Mouse (Mus musculus): Measurements from ENCODE around the gene Smyd3. TPM values are rescaled to one million over a fixed set of nuclear protein-coding genes. Genes with fewer than 3 reads are reported as not detected.

Gene Smyd3
- polyA plus RNA-seq, 1 experiment from 2014 or later: 11.3 TPM

DNA sequence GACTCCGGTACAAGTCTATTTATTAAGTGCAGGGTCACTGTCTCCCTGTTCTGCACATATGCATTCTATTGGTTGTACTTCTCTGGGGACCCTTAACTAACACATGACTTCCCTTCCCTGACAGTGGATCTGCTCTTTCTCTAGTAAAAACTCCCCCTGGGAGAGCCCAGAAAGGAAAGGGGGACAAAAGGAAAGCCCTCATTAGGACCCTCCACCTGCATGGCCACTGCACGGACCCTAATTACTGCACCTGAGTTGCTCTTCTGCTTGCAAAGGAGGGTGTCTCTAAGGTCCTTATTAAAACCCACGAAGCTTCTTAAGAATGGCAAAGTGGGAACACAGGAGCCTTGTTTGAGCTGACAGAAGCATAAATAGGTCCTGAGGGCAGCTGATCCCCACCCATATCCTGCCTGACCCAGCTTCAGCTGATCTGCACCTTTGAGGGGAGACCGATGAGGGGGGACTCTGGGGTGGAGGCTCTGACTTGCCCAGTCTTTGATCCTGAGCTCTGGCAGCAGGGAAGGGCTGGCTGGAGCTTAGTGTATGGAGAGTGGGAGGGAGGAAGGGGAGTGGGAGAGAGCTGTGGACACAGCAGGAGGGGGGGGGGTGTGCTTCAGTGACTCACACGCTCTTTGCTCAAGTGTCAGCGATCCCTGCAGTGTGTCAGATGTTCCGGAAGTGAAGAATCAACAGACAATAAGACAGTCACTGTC is 575.4 kb downstream of the Smyd3 start:
- Histone ChIP-seq H3K9me3 (ENCODE audit: control insufficient read depth, low read length) (no peaks in the 10 kb centered on the region), H3K4me1 (ENCODE audit: control insufficient read depth in 2 of 2, insufficient read depth in 2 of 2, low read length in 2 of 2) (peaks cover 9 to 13% of the 10 kb centered on the region in 2 experiments), H3K9ac (ENCODE audit: low read length) (no peak overlapping the region), H3K27me3 (ENCODE audit: control insufficient read depth, insufficient read depth, low read length) (no peaks in the 10 kb centered on the region), H3K4me2 (ENCODE audit: low read length) (no peak overlapping the region), H3K4me3 (ENCODE audit: control insufficient read depth in 1 of 2, insufficient read depth in 1 of 2, low read depth in 1 of 2, low read length in 2 of 2) (no peak overlapping the region), H3K27ac (replicated peaks in 1 of 2; ENCODE audit: control insufficient read depth in 1 of 2, insufficient read depth in 1 of 2, low read depth in 2 of 2, low read length in 2 of 2) (no peak overlapping the region), H3K36me3 (ENCODE audit: control insufficient read depth, insufficient read depth, low read length) (0 out of 2 replicates have a peak, but pooled peaks cover 3% of the 10 kb centered on the region)
- no peak for ATAC-seq (ENCODE audit: insufficient number of reproducible peaks, insufficient read depth, low FRiP score, low read depth)
- 42% methylated on average over 7 of the region's 7 CpGs for WGBS

DNA sequence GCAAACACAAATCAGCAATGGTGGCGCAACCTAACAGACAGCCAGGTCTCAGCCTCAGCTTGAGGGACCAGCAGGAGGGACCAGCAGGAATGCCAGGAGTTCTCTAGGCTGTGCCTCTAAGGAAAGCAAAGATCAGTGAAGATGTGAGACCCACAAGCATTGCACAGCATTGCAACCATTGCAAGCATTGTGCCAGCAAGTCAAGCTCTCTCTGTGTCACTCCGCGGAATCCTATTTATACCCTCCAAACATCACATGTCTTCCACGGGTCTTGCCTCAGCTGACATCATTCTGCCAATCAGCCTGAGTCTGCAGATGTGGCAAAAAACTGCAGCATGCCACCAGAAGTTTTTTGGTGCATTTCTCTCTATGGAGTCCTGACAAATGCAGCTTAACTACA is 577.5 kb downstream of the Smyd3 start:
- Histone ChIP-seq H3K9ac (ENCODE audit: low read length) (no peak overlapping the region), H3K4me2 (ENCODE audit: low read length) (no peak overlapping the region), H3K4me1 (ENCODE audit: control insufficient read depth in 2 of 2, insufficient read depth in 2 of 2, low read length in 2 of 2) (peaks cover 13 to 15% of the 10 kb centered on the region in 2 experiments), H3K27me3 (ENCODE audit: control insufficient read depth, insufficient read depth, low read length) (no peaks in the 10 kb centered on the region), H3K9me3 (ENCODE audit: control insufficient read depth, low read length) (no peaks in the 10 kb centered on the region), H3K36me3 (ENCODE audit: control insufficient read depth, insufficient read depth, low read length) (0 out of 2 replicates have a peak, but pooled peaks cover 4% of the 10 kb centered on the region), H3K4me3 (ENCODE audit: control insufficient read depth in 1 of 2, insufficient read depth in 1 of 2, low read depth in 1 of 2, low read length in 2 of 2) (no peak overlapping the region), H3K27ac (replicated peaks in 1 of 2; ENCODE audit: control insufficient read depth in 1 of 2, insufficient read depth in 1 of 2, low read depth in 2 of 2, low read length in 2 of 2) (no peak overlapping the region)
- ATAC-seq (ENCODE audit: insufficient number of reproducible peaks, insufficient read depth, low FRiP score, low read depth): no peak
- 61% methylated on average over 4 of the region's 4 CpGs for WGBS

- H3K4me3 ChIP-seq (ENCODE audit: control insufficient read depth in 1 of 2, insufficient read depth in 1 of 2, low read depth in 1 of 2, low read length in 2 of 2): no peak overlapping the region
- H3K4me1 ChIP-seq (ENCODE audit: control insufficient read depth in 2 of 2, insufficient read depth in 2 of 2, low read length in 2 of 2): peaks cover 11 to 13% of the 10 kb centered on the region in 2 experiments
- peaks cover 20% of the 10 kb centered on the region for H3K36me3 ChIP-seq (ENCODE audit: control insufficient read depth, insufficient read depth, low read length)
- ATAC-seq (ENCODE audit: insufficient number of reproducible peaks, insufficient read depth, low FRiP score, low read depth): no peak
- no peak overlapping the region for H3K27ac ChIP-seq (replicated peaks in 1 of 2; ENCODE audit: control insufficient read depth in 1 of 2, insufficient read depth in 1 of 2, low read depth in 2 of 2, low read length in 2 of 2)
- H3K9ac ChIP-seq (ENCODE audit: low read length): no peak overlapping the region
- H3K9me3 ChIP-seq (ENCODE audit: control insufficient read depth, low read length): no peaks in the 10 kb centered on the region
- H3K27me3 ChIP-seq (ENCODE audit: control insufficient read depth, insufficient read depth, low read length): no peaks in the 10 kb centered on the region
- 91% methylated on average over 2 of the region's 2 CpGs for WGBS
- H3K4me2 ChIP-seq (ENCODE audit: low read length): no peak overlapping the region
These were observed 580.9 kb downstream of the Smyd3 start for GRCm38 (mm10) chr1:178936976-178937375.

DNA sequence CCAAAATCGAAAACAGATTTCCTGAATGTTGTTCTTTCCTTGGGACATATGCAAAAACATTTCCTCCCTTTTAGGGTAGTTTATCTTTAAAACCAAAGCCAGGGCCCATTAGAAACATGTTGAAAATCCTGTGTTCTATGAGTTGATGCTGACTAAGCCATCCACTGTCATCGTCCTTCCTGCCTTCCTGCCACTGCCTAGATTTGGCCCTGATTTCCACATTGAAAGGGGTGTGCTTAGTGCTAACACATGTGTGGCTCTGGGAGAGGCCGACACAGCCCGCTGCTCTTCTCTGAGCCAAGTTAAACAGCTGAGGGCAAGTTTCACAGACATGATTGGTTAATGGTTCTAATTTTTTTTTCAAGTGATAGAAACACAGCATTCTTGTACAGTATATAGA is 581.4 kb downstream of the Smyd3 start:
- Histone ChIP-seq H3K27me3 (ENCODE audit: control insufficient read depth, insufficient read depth, low read length) (no peaks in the 10 kb centered on the region), H3K4me3 (ENCODE audit: control insufficient read depth in 1 of 2, insufficient read depth in 1 of 2, low read depth in 1 of 2, low read length in 2 of 2) (no peak overlapping the region), H3K9me3 (ENCODE audit: control insufficient read depth, low read length) (no peaks in the 10 kb centered on the region), H3K27ac (replicated peaks in 1 of 2; ENCODE audit: control insufficient read depth in 1 of 2, insufficient read depth in 1 of 2, low read depth in 2 of 2, low read length in 2 of 2) (no peak overlapping the region), H3K4me2 (ENCODE audit: low read length) (no peak overlapping the region), H3K36me3 (ENCODE audit: control insufficient read depth, insufficient read depth, low read length) (peaks cover 24% of the 10 kb centered on the region), H3K9ac (ENCODE audit: low read length) (no peak overlapping the region), H3K4me1 (ENCODE audit: control insufficient read depth in 2 of 2, insufficient read depth in 2 of 2, low read length in 2 of 2) (peaks cover 9 to 10% of the 10 kb centered on the region in 2 experiments)
- WGBS: 56% methylated on average over 4 of the region's 4 CpGs
- no peak for ATAC-seq (ENCODE audit: insufficient number of reproducible peaks, insufficient read depth, low FRiP score, low read depth)

DNA sequence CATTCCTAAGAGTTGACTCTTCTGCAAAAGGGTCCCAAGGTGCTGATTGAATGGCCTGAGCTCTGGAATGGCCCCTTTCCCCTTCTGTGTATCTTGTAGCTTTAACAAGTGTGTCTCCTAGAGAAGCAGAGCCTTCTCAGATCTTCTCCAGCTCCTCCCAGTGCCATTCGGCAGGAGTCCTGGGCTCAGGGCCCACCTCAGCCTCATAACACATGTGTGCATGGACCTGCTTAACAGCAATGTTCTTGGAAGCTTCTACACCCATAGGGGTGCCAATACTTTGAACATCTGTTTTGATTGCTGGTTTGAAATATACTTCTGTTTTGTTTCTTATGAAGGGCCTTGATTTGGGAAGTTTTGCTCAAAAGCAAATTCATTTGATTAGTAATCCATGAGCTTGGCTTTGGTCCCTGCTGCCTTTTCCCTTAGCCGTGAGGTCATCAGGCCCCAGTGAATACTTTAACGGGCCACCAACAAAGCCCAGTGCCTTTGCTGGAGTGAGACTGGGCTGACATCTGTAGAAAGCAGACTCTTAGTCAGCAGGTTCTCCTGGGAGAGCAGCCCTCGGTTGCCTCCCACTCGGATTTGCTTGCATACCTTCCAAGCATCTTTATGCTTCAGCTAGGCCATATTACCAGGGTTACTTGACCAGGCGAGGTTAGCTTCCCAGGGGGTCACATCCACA is 583.7 kb downstream of the Smyd3 start:
- no peak overlapping the region for H3K9ac ChIP-seq (ENCODE audit: low read length)
- WGBS: 75% methylated on average over 6 of the region's 6 CpGs
- ATAC-seq (ENCODE audit: insufficient number of reproducible peaks, insufficient read depth, low FRiP score, low read depth): no peak
- H3K4me2 ChIP-seq (ENCODE audit: low read length): no peak overlapping the region
- no peak overlapping the region for H3K27ac ChIP-seq (replicated peaks in 1 of 2; ENCODE audit: control insufficient read depth in 1 of 2, insufficient read depth in 1 of 2, low read depth in 2 of 2, low read length in 2 of 2)
- H3K4me1 ChIP-seq (ENCODE audit: control insufficient read depth in 2 of 2, insufficient read depth in 2 of 2, low read length in 2 of 2): peaks cover 3 to 6% of the 10 kb centered on the region in 2 experiments; a peak in 1 of 4 replicates
- H3K36me3 ChIP-seq (ENCODE audit: control insufficient read depth, insufficient read depth, low read length): peaks cover 38% of the 10 kb centered on the region
- H3K27me3 ChIP-seq (ENCODE audit: control insufficient read depth, insufficient read depth, low read length): no peaks in the 10 kb centered on the region
- no peaks in the 10 kb centered on the region for H3K9me3 ChIP-seq (ENCODE audit: control insufficient read depth, low read length)
- H3K4me3 ChIP-seq (ENCODE audit: control insufficient read depth in 1 of 2, insufficient read depth in 1 of 2, low read depth in 1 of 2, low read length in 2 of 2): no peak overlapping the region

DNA sequence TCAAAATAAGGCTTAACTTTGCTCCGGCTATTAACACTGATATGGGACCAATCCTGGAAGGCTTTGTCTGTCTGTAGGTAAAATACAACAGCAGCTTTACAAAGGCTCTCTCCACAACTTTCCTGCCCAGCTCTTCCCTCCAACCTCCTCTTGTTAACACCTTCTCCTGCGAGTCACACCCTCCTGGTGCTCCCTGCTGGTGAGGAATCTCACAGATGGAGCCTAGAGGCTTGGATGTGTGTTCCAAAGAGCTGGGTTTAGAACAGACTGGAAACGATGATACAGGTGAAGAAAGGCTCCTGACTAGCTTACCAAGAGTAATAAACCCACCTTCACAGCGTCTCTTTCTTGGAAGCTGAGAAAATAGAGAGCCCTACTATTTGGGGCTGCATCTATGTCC is 588.3 kb downstream of the Smyd3 start:
- no peak overlapping the region for H3K4me2 ChIP-seq (ENCODE audit: low read length)
- no peak for ATAC-seq (ENCODE audit: insufficient number of reproducible peaks, insufficient read depth, low FRiP score, low read depth)
- no peak overlapping the region for H3K27ac ChIP-seq (replicated peaks in 1 of 2; ENCODE audit: control insufficient read depth in 1 of 2, insufficient read depth in 1 of 2, low read depth in 2 of 2, low read length in 2 of 2)
- WGBS: 51% methylated on average over 4 of the region's 4 CpGs
- H3K4me1 ChIP-seq (ENCODE audit: control insufficient read depth in 2 of 2, insufficient read depth in 2 of 2, low read length in 2 of 2): 0 out of 4 replicates have a peak, but pooled peaks cover 0 to 3% of the 10 kb centered on the region in 2 experiments
- H3K4me3 ChIP-seq (ENCODE audit: control insufficient read depth in 1 of 2, insufficient read depth in 1 of 2, low read depth in 1 of 2, low read length in 2 of 2): no peak overlapping the region
- peaks cover 49% of the 10 kb centered on the region for H3K36me3 ChIP-seq (ENCODE audit: control insufficient read depth, insufficient read depth, low read length)
- H3K9ac ChIP-seq (ENCODE audit: low read length): no peak overlapping the region
- no peaks in the 10 kb centered on the region for H3K9me3 ChIP-seq (ENCODE audit: control insufficient read depth, low read length)
- no peaks in the 10 kb centered on the region for H3K27me3 ChIP-seq (ENCODE audit: control insufficient read depth, insufficient read depth, low read length)

DNA sequence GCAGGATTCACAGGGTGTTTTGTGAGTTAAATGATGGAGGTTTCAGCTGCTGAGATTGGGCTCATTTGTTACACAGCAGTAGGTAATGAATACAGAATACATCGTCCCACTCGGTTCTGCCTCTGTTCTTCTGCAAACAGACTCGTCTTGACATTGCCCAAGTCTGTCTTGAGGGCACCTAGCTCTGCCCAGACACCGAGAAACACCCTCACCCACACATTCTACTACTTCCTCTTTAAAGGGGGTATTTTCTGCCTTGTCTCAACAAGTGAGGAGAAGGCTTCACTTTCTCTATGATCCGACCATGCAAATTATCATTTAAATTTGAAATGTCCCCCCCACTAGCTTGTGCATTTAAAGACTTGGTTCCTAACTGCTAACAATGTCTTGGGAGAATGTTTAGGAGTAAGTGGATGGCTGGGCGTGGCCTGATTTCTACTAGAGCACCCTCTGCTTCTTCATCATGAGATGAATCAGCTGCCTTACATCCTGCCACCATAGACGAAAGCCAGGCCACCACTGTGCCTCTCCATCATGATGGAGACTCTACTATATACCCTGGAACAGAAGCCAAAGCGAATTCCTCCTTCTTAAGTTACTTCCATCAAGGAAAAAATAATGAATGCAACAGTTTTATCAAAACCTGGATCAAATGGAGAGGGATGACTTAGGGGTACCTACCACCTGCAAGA is 593.2 kb downstream of the Smyd3 start:
- ATAC-seq (ENCODE audit: insufficient number of reproducible peaks, insufficient read depth, low FRiP score, low read depth): no peak
- no peak overlapping the region for H3K4me3 ChIP-seq (ENCODE audit: control insufficient read depth in 1 of 2, insufficient read depth in 1 of 2, low read depth in 1 of 2, low read length in 2 of 2)
- no peaks in the 10 kb centered on the region for H3K27me3 ChIP-seq (ENCODE audit: control insufficient read depth, insufficient read depth, low read length)
- H3K36me3 ChIP-seq (ENCODE audit: control insufficient read depth, insufficient read depth, low read length): peaks cover 47% of the 10 kb centered on the region
- no peak overlapping the region for H3K9ac ChIP-seq (ENCODE audit: low read length)
- H3K27ac ChIP-seq (replicated peaks in 1 of 2; ENCODE audit: control insufficient read depth in 1 of 2, insufficient read depth in 1 of 2, low read depth in 2 of 2, low read length in 2 of 2): no peak overlapping the region
- no peak overlapping the region for H3K4me2 ChIP-seq (ENCODE audit: low read length)
- H3K4me1 ChIP-seq (ENCODE audit: control insufficient read depth in 2 of 2, insufficient read depth in 2 of 2, low read length in 2 of 2): no peaks in the 10 kb centered on the region
- no peaks in the 10 kb centered on the region for H3K9me3 ChIP-seq (ENCODE audit: control insufficient read depth, low read length)
- WGBS: 78% methylated on average over 8 of the region's 8 CpGs

Data from heart, embryonic 14.5 days (tissue).